33 mouse cellular contexts compared by ENCODE assay signal in genomic region chr10:126392235-126392634, GRCm38 (mm10).
DNase-seq lines count a peak whose midpoint lies in the region; ATAC-seq lines count a peak whose summit lies in the region.
"Had no signal": no experiment of that assay in that cellular context is flagged by ENCODE, and none has a peak within 500 bp of the region (broad histone marks: within the 10 kb centered on the region; RNA-seq: fewer than 3 reads in every experiment).

No protein-coding gene starts in this region.

- H3K27ac ChIP-seq in heart, embryonic 15.5 days, result peak overlapping the region; percentile 80
- 0 out of 2 replicates have a peak overlapping the region, but pooled peaks have one; percentile 12 for H3K27ac ChIP-seq in midbrain, embryonic 15.5 days
- H3K27ac ChIP-seq in midbrain, embryonic 14.5 days (replicated peaks; ENCODE audit: low read depth, low read length), result no peak overlapping the region; the same call in 1 of the 2 replicates
- no peak overlapping the region for H3K27ac ChIP-seq in forebrain, embryonic 12.5 days
- H3K27ac ChIP-seq: embryonic facial prominence, embryonic 13.5 days; forebrain, embryonic 10.5 days; gastrocnemius, adult 2 months; hindbrain, embryonic 10.5 days; hindbrain, embryonic 15.5 days; left cerebral cortex, adult 2 months; limb, embryonic 12.5 days; liver, embryonic 15.5 days; macrophage; midbrain, embryonic 10.5 days; neural tube, embryonic 12.5 days; stomach, postnatal 0 days had no signal

- no peaks in the 10 kb centered on the region for H3K9me3 ChIP-seq in heart, embryonic 15.5 days (replicated peaks)
- H3K9me3 ChIP-seq in midbrain, embryonic 15.5 days, result no peaks in the 10 kb centered on the region
- H3K9me3 ChIP-seq in midbrain, embryonic 14.5 days (ENCODE audit: control insufficient read depth, low read length), result no peaks in the 10 kb centered on the region
- no peaks in the 10 kb centered on the region for H3K9me3 ChIP-seq in forebrain, embryonic 12.5 days
- H3K9me3 ChIP-seq: embryonic facial prominence, embryonic 13.5 days; forebrain, embryonic 10.5 days; hindbrain, embryonic 10.5 days; hindbrain, embryonic 15.5 days; limb, embryonic 12.5 days; liver, embryonic 15.5 days; midbrain, embryonic 10.5 days; neural tube, embryonic 12.5 days had no signal

- H3K36me3 ChIP-seq in heart, embryonic 15.5 days, result no peaks in the 10 kb centered on the region
- H3K36me3 ChIP-seq in midbrain, embryonic 15.5 days (replicated peaks), result no peaks in the 10 kb centered on the region
- no peaks in the 10 kb centered on the region for H3K36me3 ChIP-seq in midbrain, embryonic 14.5 days (ENCODE audit: control insufficient read depth, insufficient read depth, low read length)
- H3K36me3 ChIP-seq in forebrain, embryonic 12.5 days (replicated peaks), result no peaks in the 10 kb centered on the region
- H3K36me3 ChIP-seq: embryonic facial prominence, embryonic 13.5 days; forebrain, embryonic 10.5 days; hindbrain, embryonic 10.5 days; hindbrain, embryonic 15.5 days; limb, embryonic 12.5 days; liver, embryonic 15.5 days; midbrain, embryonic 10.5 days; neural tube, embryonic 12.5 days had no signal

- 14% methylated on average over 2 of the region's 3 CpGs for WGBS in heart, embryonic 15.5 days
- WGBS in midbrain, embryonic 15.5 days, result 89% methylated on average over 1 of the region's 3 CpGs
- 81% methylated on average over 2 of the region's 3 CpGs for WGBS in midbrain, embryonic 14.5 days
- 100% methylated on average over 2 of the region's 3 CpGs for WGBS in forebrain, embryonic 12.5 days

- H3K27me3 ChIP-seq in heart, embryonic 15.5 days, result no peaks in the 10 kb centered on the region
- H3K27me3 ChIP-seq in midbrain, embryonic 15.5 days (replicated peaks), result no peaks in the 10 kb centered on the region
- H3K27me3 ChIP-seq in midbrain, embryonic 14.5 days (ENCODE audit: control insufficient read depth, insufficient read depth, low read length), result no peaks in the 10 kb centered on the region
- H3K27me3 ChIP-seq in forebrain, embryonic 12.5 days, result no peaks in the 10 kb centered on the region
- H3K27me3 ChIP-seq: CH12.LX; embryonic facial prominence, embryonic 13.5 days; hindbrain, embryonic 15.5 days; limb, embryonic 12.5 days; liver, embryonic 15.5 days; neural tube, embryonic 12.5 days had no signal

- intact Hi-C loops in heart, postnatal 36 days (cut with DNase I), result no loop called here

- H3K4me1 ChIP-seq in heart, embryonic 15.5 days (replicated peaks), result peaks cover 11% of the 10 kb centered on the region; the same call in 1 of the 2 replicates
- no peaks in the 10 kb centered on the region for H3K4me1 ChIP-seq in midbrain, embryonic 15.5 days
- H3K4me1 ChIP-seq in midbrain, embryonic 14.5 days (ENCODE audit: control insufficient read depth, insufficient read depth, low read length), result no peaks in the 10 kb centered on the region
- no peaks in the 10 kb centered on the region for H3K4me1 ChIP-seq in forebrain, embryonic 12.5 days
- H3K4me1 ChIP-seq: embryonic facial prominence, embryonic 13.5 days; forebrain, embryonic 10.5 days; hindbrain, embryonic 10.5 days; hindbrain, embryonic 15.5 days; limb, embryonic 12.5 days; liver, embryonic 15.5 days; midbrain, embryonic 10.5 days; neural tube, embryonic 12.5 days had no signal

- H3K9ac ChIP-seq in heart, embryonic 15.5 days, result no peak overlapping the region
- no peak overlapping the region for H3K9ac ChIP-seq in midbrain, embryonic 15.5 days
- no peak overlapping the region for H3K9ac ChIP-seq in midbrain, embryonic 14.5 days (replicated peaks; ENCODE audit: low read length)
- H3K9ac ChIP-seq in forebrain, embryonic 12.5 days, result no peak overlapping the region
- H3K9ac ChIP-seq: embryonic facial prominence, embryonic 13.5 days; hindbrain, embryonic 15.5 days; limb, embryonic 12.5 days; liver, embryonic 15.5 days; neural tube, embryonic 12.5 days had no signal

- peak; percentile 55 for DNase-seq in heart, adult 11 months
- no peak for DNase-seq in heart, adult 8-10 months (ENCODE audit: low spot score)
- DNase-seq in heart, postnatal 36 days, result no peak
- no peak for DNase-seq in midbrain, embryonic 14.5 days
- no peak for DNase-seq in urinary bladder, postnatal 14 days (ENCODE audit: low spot score)
- DNase-seq: adrenal gland, postnatal 14 days; cerebellum, adult 11 months; cerebellum, adult 9-11 months; gastrocnemius, adult 2 months; kidney, adult 11 months; kidney, postnatal 25 days; right cerebral cortex, postnatal 4 days; thymus, adult 18-20 months; thymus, postnatal 25 days had no signal

- ATAC-seq in heart, embryonic 15.5 days (replicated peaks; ENCODE audit: insufficient number of reproducible peaks, insufficient read depth, low FRiP score, low read depth), result no peak; the same call in 1 of the 2 replicates
- ATAC-seq in midbrain, embryonic 15.5 days (replicated peaks), result no peak
- ATAC-seq in midbrain, embryonic 14.5 days (ENCODE audit: low FRiP score, low TSS enrichment), result no peak
- ATAC-seq in forebrain, embryonic 12.5 days (ENCODE audit: low FRiP score), result no peak
- ATAC-seq: forebrain, embryonic 16.5 days; inflammation-experienced regulatory T-cells, adult 6 months; lung, postnatal 0 days had no signal

- peak overlapping the region; percentile 25 for H3K4me3 ChIP-seq in heart, embryonic 15.5 days
- H3K4me3 ChIP-seq in midbrain, embryonic 15.5 days, result no peak overlapping the region
- H3K4me3 ChIP-seq in midbrain, embryonic 14.5 days (replicated peaks; ENCODE audit: low read depth, low read length), result no peak overlapping the region
- no peak overlapping the region for H3K4me3 ChIP-seq in forebrain, embryonic 12.5 days (replicated peaks)
- H3K4me3 ChIP-seq: embryonic facial prominence, embryonic 13.5 days; forebrain, embryonic 10.5 days; gastrocnemius, adult 2 months; hindbrain, embryonic 10.5 days; hindbrain, embryonic 15.5 days; left cerebral cortex, adult 2 months; limb, embryonic 12.5 days; liver, embryonic 15.5 days; midbrain, embryonic 10.5 days; myocyte; neural tube, embryonic 12.5 days had no signal

- H3K4me2 ChIP-seq in heart, embryonic 15.5 days, result peak overlapping the region; percentile 45
- no peak overlapping the region for H3K4me2 ChIP-seq in midbrain, embryonic 15.5 days
- H3K4me2 ChIP-seq in midbrain, embryonic 14.5 days (ENCODE audit: low read length), result no peak overlapping the region
- no peak overlapping the region for H3K4me2 ChIP-seq in forebrain, embryonic 12.5 days
- H3K4me2 ChIP-seq: embryonic facial prominence, embryonic 13.5 days; hindbrain, embryonic 15.5 days; limb, embryonic 12.5 days; liver, embryonic 15.5 days; neural tube, embryonic 12.5 days had no signal

Comparison
In these comparisons a context has a peak if more than half of its experiments do, and no peak if none do; other contexts are left out.
1. H3K27ac ChIP-seq: peak in heart, embryonic 15.5 days (single experiment) and midbrain, embryonic 15.5 days (single experiment); none in midbrain, embryonic 14.5 days (single experiment) and forebrain, embryonic 12.5 days (single experiment).